8 mouse cellular contexts compared by ENCODE assay signal in the genomic region with DNA sequence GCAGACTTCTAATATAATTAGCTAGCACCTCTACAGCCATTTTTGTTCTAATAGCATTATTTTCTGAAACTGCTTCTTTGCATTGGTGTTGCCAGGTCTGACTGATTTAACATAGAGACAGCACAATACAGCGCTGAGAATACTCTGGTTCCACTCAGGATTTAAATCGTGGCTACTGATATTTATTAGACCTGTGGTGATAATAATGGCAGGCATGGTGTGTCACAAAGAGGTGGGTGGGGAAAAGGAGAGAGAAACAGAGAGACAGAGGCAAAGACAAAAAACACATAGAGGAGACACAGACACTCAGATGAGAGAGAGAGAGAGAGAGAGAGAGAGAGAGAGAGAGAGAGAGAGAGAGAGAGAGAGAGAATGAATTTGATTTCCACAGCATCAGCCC. TPM values are rescaled to one million over a fixed set of nuclear protein-coding genes. Genes with fewer than 3 reads are reported as not detected.
DNase-seq lines count a peak whose midpoint lies in the region; ATAC-seq and TF ChIP-seq lines count a peak whose summit lies in the region.

No protein-coding gene starts in this region.

- no peak for ATAC-seq in heart, postnatal 0 days (ENCODE audit: insufficient read depth, low read depth)
- ATAC-seq in forebrain, embryonic 16.5 days = peak; percentile 32

- H3K27me3 ChIP-seq in heart, postnatal 0 days (ENCODE audit: control insufficient read depth, insufficient read depth, low read length) = no peaks in the 10 kb centered on the region
- H3K27me3 ChIP-seq in forebrain, embryonic 16.5 days (replicated peaks; ENCODE audit: control insufficient read depth, insufficient read depth, low read length) = no peaks in the 10 kb centered on the region
- no peaks in the 10 kb centered on the region for H3K27me3 ChIP-seq in midbrain, embryonic 10.5 days (ENCODE audit: low read depth, poor library complexity, severe bottlenecking)

- H3K9me3 ChIP-seq in heart, postnatal 0 days (replicated peaks; ENCODE audit: control insufficient read depth, low read length) = no peaks in the 10 kb centered on the region
- H3K9me3 ChIP-seq in forebrain, embryonic 16.5 days (ENCODE audit: control insufficient read depth, low read length) = no peaks in the 10 kb centered on the region
- no peaks in the 10 kb centered on the region for H3K9me3 ChIP-seq in midbrain, embryonic 10.5 days (replicated peaks)

- TF ChIP-seq EP300 in heart, postnatal 0 days (IDR thresholded peaks at IDR 0.05; ENCODE audit: low read depth) = no peak

- DNase-seq in heart, postnatal 0 days (ENCODE audit: low spot score) = no peak
- DNase-seq in heart, adult 18-20 months = no peak
- DNase-seq in midbrain, embryonic 10.5 days (ENCODE audit: low spot score) = no peak
- no peak for DNase-seq in adrenal gland, adult 18-20 months (ENCODE audit: low spot score in 2 of 2)
- no peak for DNase-seq in spleen, postnatal 14 days (ENCODE audit: low spot score in 2 of 2)
- no peak for DNase-seq in kidney, adult 8-10 months

- H3K36me3 ChIP-seq in heart, postnatal 0 days (replicated peaks; ENCODE audit: control insufficient read depth, insufficient read depth, low read length) = no peaks in the 10 kb centered on the region
- no peaks in the 10 kb centered on the region for H3K36me3 ChIP-seq in forebrain, embryonic 16.5 days (ENCODE audit: control insufficient read depth, insufficient read depth)
- H3K36me3 ChIP-seq in midbrain, embryonic 10.5 days = no peaks in the 10 kb centered on the region

- no peak overlapping the region for H3K27ac ChIP-seq in heart, postnatal 0 days (ENCODE audit: low read depth)
- H3K27ac ChIP-seq in brown adipose tissue, adult 24 weeks (replicated peaks; ENCODE audit: low read depth, low read length) = no peak overlapping the region
- H3K27ac ChIP-seq in forebrain, embryonic 16.5 days (ENCODE audit: low read length) = peak overlapping the region; percentile 90
- peak overlapping the region; percentile 89 for H3K27ac ChIP-seq in midbrain, embryonic 10.5 days (replicated peaks)

- WGBS in heart, postnatal 0 days = 12% methylated on average over 2 of the region's 2 CpGs
- WGBS in forebrain, embryonic 16.5 days = 8% methylated on average over 2 of the region's 2 CpGs
- 19% methylated on average over 2 of the region's 2 CpGs for WGBS in midbrain, embryonic 10.5 days

- H3K4me3 ChIP-seq in heart, postnatal 0 days (ENCODE audit: low read depth, low read length) = peak overlapping the region; percentile 61
- peak overlapping the region; percentile 40; the same call in 1 of the 2 replicates for H3K4me3 ChIP-seq in brown adipose tissue, adult 24 weeks (ENCODE audit: insufficient read depth, low read depth, low read length)
- H3K4me3 ChIP-seq in forebrain, embryonic 16.5 days (replicated peaks; ENCODE audit: low read length) = peak overlapping the region; percentile 84
- peak overlapping the region; percentile 72 for H3K4me3 ChIP-seq in midbrain, embryonic 10.5 days

- peak overlapping the region; percentile 94 for H3K4me2 ChIP-seq in heart, postnatal 0 days (ENCODE audit: low read depth, low read length)
- peak overlapping the region; percentile 82 for H3K4me2 ChIP-seq in forebrain, embryonic 16.5 days (ENCODE audit: low read length)

- H3K9ac ChIP-seq in heart, postnatal 0 days (replicated peaks; ENCODE audit: low read depth, low read length) = peak overlapping the region; percentile 43; the same call in 1 of the 2 replicates
- peak overlapping the region; percentile 86 for H3K9ac ChIP-seq in forebrain, embryonic 16.5 days (replicated peaks; ENCODE audit: low read depth, low read length)

- no peak for TF ChIP-seq CTCF in heart, postnatal 0 days (IDR thresholded peaks at IDR 0.05; ENCODE audit: low read depth)

- peaks cover 6% of the 10 kb centered on the region; the same call in 1 of the 2 replicates for H3K4me1 ChIP-seq in heart, postnatal 0 days (ENCODE audit: control insufficient read depth, insufficient read depth)
- H3K4me1 ChIP-seq in brown adipose tissue, adult 24 weeks (ENCODE audit: control insufficient read depth, insufficient read depth, insufficient read length, low read length) = no peaks in the 10 kb centered on the region
- H3K4me1 ChIP-seq in forebrain, embryonic 16.5 days (replicated peaks; ENCODE audit: control insufficient read depth, insufficient read depth, low read length) = peaks cover 16% of the 10 kb centered on the region
- H3K4me1 ChIP-seq in midbrain, embryonic 10.5 days = peaks cover 26% of the 10 kb centered on the region

RNA-seq across cellular contexts. Expression of gene Tram1l1, which starts 0.3 kb away (rescaled TPM):
- total RNA-seq in heart, postnatal 0 days (2014; rRNA removed; ENCODE audit: low replicate concordance) = 0.04 and 1.4 TPM in 2 replicates
- polyA plus RNA-seq in heart, postnatal 0 days (2015; fragmentation: Nextera tagmentation; extraction: Ambion mirVana) = 1.3 TPM in 2 replicates
- total RNA-seq in heart, adult 18-20 months (2021) = not detected
- polyA plus RNA-seq in brown adipose tissue, adult 24 weeks (2012; ENCODE audit: insufficient read depth, insufficient read length, missing spikeins) = not detected in 2 replicates
- polyA plus RNA-seq in forebrain, embryonic 16.5 days (2015; fragmentation: Nextera tagmentation; extraction: Ambion mirVana) = 32.9 and 35.8 TPM in 2 replicates
- polyA plus RNA-seq in midbrain, embryonic 10.5 days (2016; fragmentation: Nextera tagmentation; extraction: Ambion mirVana) = 15.6 and 21.7 TPM in 2 replicates
- total RNA-seq in adrenal gland, adult 18-20 months (2021) = 1 to 10 TPM; 1.2 to 1.6 TPM

Comparison
In these comparisons a context has a peak if more than half of its experiments do, and no peak if none do; other contexts are left out.
1. H3K27ac ChIP-seq: peak in forebrain, embryonic 16.5 days (single experiment) and midbrain, embryonic 10.5 days (single experiment); none in heart, postnatal 0 days (single experiment) and brown adipose tissue, adult 24 weeks (single experiment).
2. Peak in every context shown above with its lines, with median percentiles within 50 percentile points of each other: H3K4me3 ChIP-seq.